Mouse (Mus musculus): Measurements from ENCODE around the gene Pctp. TPM values are rescaled to one million over a fixed set of nuclear protein-coding genes. Genes with fewer than 3 reads are reported as not detected.
A peak's percentile ranks its signal among the peaks of the same experiment; 100 is the strongest.

Gene Pctp
- polyA plus RNA-seq, 1 experiment = 0.97 TPM

DNA sequence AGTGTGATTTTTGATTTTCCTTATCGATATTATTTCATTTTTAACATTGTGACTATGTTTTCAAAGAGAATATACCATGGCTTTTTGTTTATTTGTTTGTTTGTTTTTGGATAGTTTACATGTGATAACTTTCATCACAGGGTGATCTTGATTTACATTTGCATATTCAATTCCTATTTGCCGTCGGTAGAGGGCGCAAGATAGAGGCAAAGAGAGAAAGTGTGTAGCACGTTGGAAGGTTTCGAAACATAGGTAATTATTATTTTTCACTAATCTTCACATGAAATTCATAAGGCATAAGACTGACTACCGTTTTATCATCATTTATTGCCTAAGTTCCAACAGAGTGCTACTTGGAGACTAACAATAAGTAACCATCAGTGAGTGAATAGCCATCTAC is 16.5 kb upstream of the Pctp start:
- Histone ChIP-seq H3K36me3 (ENCODE audit: control insufficient read depth, insufficient read depth, low read length) (no peaks in the 10 kb centered on the region), H3K27me3 (ENCODE audit: control insufficient read depth, insufficient read depth, low read length) (no peaks in the 10 kb centered on the region), H3K27ac (ENCODE audit: control insufficient read depth, insufficient read depth, low read length) (no peak overlapping the region), H3K4me3 (ENCODE audit: control insufficient read depth, insufficient read depth, low read length) (no peak overlapping the region), H3K4me1 (replicated peaks; ENCODE audit: control insufficient read depth, insufficient read depth, low read length) (no peaks in the 10 kb centered on the region)
- DNase-seq = peak; percentile 13
- no peak for TF ChIP-seq POLR2A (IDR thresholded peaks at IDR 0.05; ENCODE audit: control insufficient read depth, extremely low read depth, insufficient read depth, low read length, poor library complexity)
- WGBS = 17% methylated on average over 7 of the region's 7 CpGs

DNA sequence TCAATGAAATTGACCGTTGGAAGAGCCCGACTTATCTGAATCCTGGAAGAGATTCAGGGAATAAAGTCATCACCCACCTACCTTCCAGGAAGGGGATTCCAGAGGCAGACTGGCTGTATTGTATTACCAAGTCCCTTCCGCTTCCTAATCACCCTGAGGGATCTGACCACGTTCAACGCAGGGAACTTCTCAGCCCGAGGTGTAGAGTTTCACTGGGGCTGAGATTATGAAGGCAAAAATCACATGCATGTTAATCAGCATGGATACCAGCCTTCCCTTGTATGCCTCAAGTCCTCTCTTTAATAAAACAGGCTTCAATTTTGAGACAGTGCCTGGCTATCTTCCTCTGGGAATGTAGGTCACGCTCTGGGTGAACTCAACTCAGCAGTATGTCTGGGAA is 12.6 kb upstream of the Pctp start:
- no peak overlapping the region for H3K27ac ChIP-seq (ENCODE audit: control insufficient read depth, insufficient read depth, low read length)
- 77% methylated on average over 7 of the region's 7 CpGs for WGBS
- no peak for DNase-seq
- H3K4me1 ChIP-seq (replicated peaks; ENCODE audit: control insufficient read depth, insufficient read depth, low read length) = no peaks in the 10 kb centered on the region
- H3K36me3 ChIP-seq (ENCODE audit: control insufficient read depth, insufficient read depth, low read length) = no peaks in the 10 kb centered on the region
- no peak for TF ChIP-seq POLR2A (IDR thresholded peaks at IDR 0.05; ENCODE audit: control insufficient read depth, extremely low read depth, insufficient read depth, low read length, poor library complexity)
- H3K4me3 ChIP-seq (ENCODE audit: control insufficient read depth, insufficient read depth, low read length) = no peak overlapping the region
- no peaks in the 10 kb centered on the region for H3K27me3 ChIP-seq (ENCODE audit: control insufficient read depth, insufficient read depth, low read length)

DNA sequence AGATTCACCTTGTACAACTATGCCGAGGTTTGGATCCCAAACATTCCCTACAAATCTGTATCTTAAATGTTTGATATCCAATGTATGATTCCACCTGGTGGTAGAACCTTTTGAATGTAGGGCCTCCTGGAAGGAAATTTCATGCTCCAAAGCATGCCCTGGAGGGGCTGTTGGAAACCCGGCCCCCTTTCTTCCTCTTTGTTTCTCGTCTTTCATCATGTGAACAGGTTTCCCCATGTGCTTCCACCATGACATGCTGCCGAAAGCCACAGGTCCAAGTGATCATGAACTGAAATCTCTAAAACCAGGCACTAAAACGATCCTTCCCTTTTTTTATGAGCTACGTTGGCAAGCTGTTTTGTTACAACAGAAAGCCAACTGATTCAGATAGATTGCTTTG is 11.0 kb upstream of the Pctp start:
- no peak for TF ChIP-seq CTCF (IDR thresholded peaks at IDR 0.05; ENCODE audit: borderline replicate concordance, control insufficient read depth, extremely low read depth, insufficient read depth, low read length, poor library complexity)
- no peak for TF ChIP-seq POLR2A (IDR thresholded peaks at IDR 0.05; ENCODE audit: control insufficient read depth, extremely low read depth, insufficient read depth, low read length, poor library complexity)
- no peak for DNase-seq
- Histone ChIP-seq H3K27me3 (ENCODE audit: control insufficient read depth, insufficient read depth, low read length) (no peaks in the 10 kb centered on the region), H3K4me1 (replicated peaks; ENCODE audit: control insufficient read depth, insufficient read depth, low read length) (no peaks in the 10 kb centered on the region), H3K36me3 (ENCODE audit: control insufficient read depth, insufficient read depth, low read length) (no peaks in the 10 kb centered on the region), H3K4me3 (ENCODE audit: control insufficient read depth, insufficient read depth, low read length) (no peak overlapping the region), H3K27ac (ENCODE audit: control insufficient read depth, insufficient read depth, low read length) (no peak overlapping the region)
- WGBS = 88% methylated on average over 6 of the region's 6 CpGs

- H3K36me3 ChIP-seq (ENCODE audit: control insufficient read depth, insufficient read depth, low read length) = no peaks in the 10 kb centered on the region
- DNase-seq = no peak
- H3K4me3 ChIP-seq (ENCODE audit: control insufficient read depth, insufficient read depth, low read length) = no peak overlapping the region
- H3K27ac ChIP-seq (ENCODE audit: control insufficient read depth, insufficient read depth, low read length) = no peak overlapping the region
- TF ChIP-seq POLR2A (IDR thresholded peaks at IDR 0.05; ENCODE audit: control insufficient read depth, extremely low read depth, insufficient read depth, low read length, poor library complexity) (no peak), CTCF (IDR thresholded peaks at IDR 0.05; ENCODE audit: borderline replicate concordance, control insufficient read depth, extremely low read depth, insufficient read depth, low read length, poor library complexity) (no peak)
- no peaks in the 10 kb centered on the region for H3K27me3 ChIP-seq (ENCODE audit: control insufficient read depth, insufficient read depth, low read length)
- H3K4me1 ChIP-seq (replicated peaks; ENCODE audit: control insufficient read depth, insufficient read depth, low read length) = no peaks in the 10 kb centered on the region
- 65% methylated on average over 7 of the region's 7 CpGs for WGBS
Observed at GRCm38 (mm10) chr11:90007791-90008531, 5.3 kb upstream of the Pctp start.

DNA sequence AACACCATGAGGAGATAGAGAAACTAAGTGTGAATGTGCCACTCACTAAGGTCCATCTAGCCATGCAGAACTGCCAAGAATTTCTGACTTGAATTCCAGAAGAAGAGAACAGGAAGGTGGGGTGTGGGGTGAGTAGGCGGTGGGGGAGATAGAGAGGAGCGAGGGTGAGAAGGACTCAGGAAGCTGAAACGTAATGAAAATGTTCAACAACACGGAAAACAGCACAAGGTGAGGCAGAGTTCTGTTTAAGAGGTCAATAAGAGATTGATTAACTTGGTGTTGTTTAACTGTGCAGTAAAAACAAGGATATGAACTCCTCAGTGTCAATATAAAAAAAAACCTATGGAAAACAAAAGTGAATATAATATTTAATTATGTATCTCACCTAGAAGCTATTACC is 3.4 kb upstream of the Pctp start:
- WGBS = 90% methylated on average over 4 of the region's 4 CpGs
- Histone ChIP-seq H3K4me1 (replicated peaks; ENCODE audit: control insufficient read depth, insufficient read depth, low read length) (peaks cover 3% of the 10 kb centered on the region; the same call in 1 of the 2 replicates), H3K27ac (ENCODE audit: control insufficient read depth, insufficient read depth, low read length) (no peak overlapping the region), H3K4me3 (ENCODE audit: control insufficient read depth, insufficient read depth, low read length) (no peak overlapping the region), H3K27me3 (ENCODE audit: control insufficient read depth, insufficient read depth, low read length) (no peaks in the 10 kb centered on the region), H3K36me3 (ENCODE audit: control insufficient read depth, insufficient read depth, low read length) (no peaks in the 10 kb centered on the region)
- no peak for TF ChIP-seq POLR2A (IDR thresholded peaks at IDR 0.05; ENCODE audit: control insufficient read depth, extremely low read depth, insufficient read depth, low read length, poor library complexity)
- DNase-seq = no peak

GRCm38 (mm10) chr11:90003386-90003785 is 692 bp upstream of the Pctp start:
- Histone ChIP-seq H3K27ac (ENCODE audit: control insufficient read depth, insufficient read depth, low read length) (no peak overlapping the region), H3K4me3 (ENCODE audit: control insufficient read depth, insufficient read depth, low read length) (no peak overlapping the region), H3K27me3 (ENCODE audit: control insufficient read depth, insufficient read depth, low read length) (no peaks in the 10 kb centered on the region), H3K36me3 (ENCODE audit: control insufficient read depth, insufficient read depth, low read length) (no peaks in the 10 kb centered on the region), H3K4me1 (replicated peaks; ENCODE audit: control insufficient read depth, insufficient read depth, low read length) (peaks cover 3% of the 10 kb centered on the region; the same call in 1 of the 2 replicates)
- TF ChIP-seq CTCF (IDR thresholded peaks at IDR 0.05; ENCODE audit: borderline replicate concordance, control insufficient read depth, extremely low read depth, insufficient read depth, low read length, poor library complexity) (no peak), POLR2A (IDR thresholded peaks at IDR 0.05; ENCODE audit: control insufficient read depth, extremely low read depth, insufficient read depth, low read length, poor library complexity) (no peak)
- WGBS = 93% methylated on average over 4 of the region's 4 CpGs
- no peak for DNase-seq

- Histone ChIP-seq H3K4me1 (replicated peaks; ENCODE audit: control insufficient read depth, insufficient read depth, low read length) (peaks cover 3% of the 10 kb centered on the region; the same call in 1 of the 2 replicates), H3K27me3 (ENCODE audit: control insufficient read depth, insufficient read depth, low read length) (no peaks in the 10 kb centered on the region), H3K27ac (ENCODE audit: control insufficient read depth, insufficient read depth, low read length) (no peak overlapping the region), H3K4me3 (ENCODE audit: control insufficient read depth, insufficient read depth, low read length) (peak overlapping the region; percentile 39), H3K36me3 (ENCODE audit: control insufficient read depth, insufficient read depth, low read length) (no peaks in the 10 kb centered on the region)
- no peak for TF ChIP-seq POLR2A (IDR thresholded peaks at IDR 0.05; ENCODE audit: control insufficient read depth, extremely low read depth, insufficient read depth, low read length, poor library complexity)
- TF ChIP-seq CTCF (IDR thresholded peaks at IDR 0.05; ENCODE audit: borderline replicate concordance, control insufficient read depth, extremely low read depth, insufficient read depth, low read length, poor library complexity) = no peak
- 18% methylated on average over 8 of the region's 8 CpGs for WGBS
- no peak for DNase-seq
Observed at GRCm38 (mm10) chr11:90002987-90003348, 274 bp upstream of the Pctp start.

All from thymus, adult 2 months (tissue).